Mouse (Mus musculus) heart, embryonic 15.5 days (tissue): ENCODE measurements around the gene Dpy19l2. TPM values are rescaled to one million over a fixed set of nuclear protein-coding genes. Genes with fewer than 3 reads are reported as not detected.

Experiments used
- ATAC-seq: fragments of 200-750 bp; cut with Nextera tagmentation; replicated peaks from 2 replicates; pipeline ENCODE4 v1.8.0; 2017; ENCODE audit warnings: low read depth, moderate TSS enrichment; ENCODE audit not compliant: insufficient number of reproducible peaks, insufficient read depth, low FRiP score
- H3K27ac ChIP-seq: fragments of 300-500 bp; sonication (generic); 2 replicates; pipeline ENCODE4 v1.5.1; 2015; ENCODE audit warnings: mild to moderate bottlenecking, inconsistent platforms
- H3K27me3 ChIP-seq: fragments of 300-500 bp; sonication (generic); 2 replicates; pipeline ENCODE4 v1.6.1; 2015; ENCODE audit warnings: inconsistent platforms
- H3K36me3 ChIP-seq: fragments of 300-500 bp; sonication (generic); 2 replicates; pipeline ENCODE4 v1.6.1; 2015; ENCODE audit warnings: mild to moderate bottlenecking, inconsistent platforms
- H3K4me1 ChIP-seq: fragments of 300-500 bp; sonication (generic); replicated peaks from 2 replicates; pipeline ENCODE4 v1.6.1; 2015; ENCODE audit warnings: inconsistent platforms
- H3K4me2 ChIP-seq: fragments of 300-500 bp; sonication (generic); 2 replicates; pipeline ENCODE4 v1.6.1; 2015; ENCODE audit warnings: inconsistent platforms, mild to moderate bottlenecking, moderate library complexity
- H3K4me3 ChIP-seq: fragments of 300-500 bp; sonication (generic); 2 replicates; pipeline ENCODE4 v1.5.1; 2015; ENCODE audit warnings: mild to moderate bottlenecking, inconsistent platforms
- H3K9ac ChIP-seq: fragments of 300-500 bp; sonication (generic); 2 replicates; pipeline ENCODE4 v1.6.1; 2015; ENCODE audit warnings: mild to moderate bottlenecking, inconsistent platforms
- H3K9me3 ChIP-seq: fragments of 300-500 bp; sonication (generic); replicated peaks from 2 replicates; pipeline ENCODE4 v1.6.1; 2016; ENCODE audit warnings: inconsistent platforms
- WGBS: fragments of 180-500 bp; shearing (Covaris S2); methylation state at CpG from one replicate; pipeline ENCODE4 v1.1.7; 2015; ENCODE audit warnings: mixed read lengths; 5-methylcytosine and 5-hydroxymethylcytosine counted together
- polyA plus RNA-seq: library from polyadenylated mRNA; unstranded; fragments of >200 nt; fragmentation: Nextera tagmentation; extraction: Ambion mirVana; gene quantifications from 2 replicates; pipeline ENCODE4 v1.2.1, GENCODE M21; 2015

Gene Dpy19l2
- polyA plus RNA-seq, 1 experiment from 2014 or later = 0.13 TPM

DNA sequence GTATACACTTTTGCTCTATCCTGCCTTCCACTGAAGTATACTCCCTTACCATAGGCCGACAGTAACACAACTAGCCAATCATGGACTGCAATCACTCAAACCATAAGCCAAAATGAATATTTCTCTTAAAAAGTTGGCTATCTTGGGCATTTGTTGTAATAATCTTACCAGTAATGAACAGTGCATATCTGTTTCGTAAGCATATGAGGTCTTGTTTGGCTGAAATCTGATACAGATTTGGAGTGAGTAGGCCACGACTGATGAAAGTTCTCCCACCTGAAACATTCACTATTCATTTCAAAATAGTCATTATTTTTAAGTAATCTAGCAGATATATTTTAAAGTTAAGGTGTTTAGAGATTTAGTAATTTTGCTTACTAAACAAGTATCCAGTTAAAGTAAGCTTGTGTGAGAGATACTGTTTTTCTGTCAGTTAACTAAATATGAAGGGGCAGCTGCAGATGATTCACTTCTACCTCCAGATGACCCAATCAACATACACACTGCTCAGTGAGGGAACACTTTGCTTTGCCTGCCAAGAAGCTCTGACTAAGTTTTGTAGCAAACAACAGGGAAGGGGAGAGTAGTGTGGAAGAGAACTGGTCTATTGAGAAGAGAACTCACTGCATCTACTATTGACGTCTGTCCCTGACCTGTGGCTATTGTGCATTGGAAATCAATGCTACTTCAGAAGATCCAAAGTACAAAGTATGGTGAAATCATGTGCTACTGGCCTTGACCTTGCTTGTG lies 184.5 kb downstream of the Dpy19l2 start:
- no peak overlapping the region for H3K4me3 ChIP-seq
- no peak for ATAC-seq
- no peak overlapping the region for H3K4me2 ChIP-seq
- no peak overlapping the region for H3K27ac ChIP-seq
- H3K4me1 ChIP-seq = no peaks in the 10 kb centered on the region; the same call in 1 of the 2 replicates
- H3K36me3 ChIP-seq = no peaks in the 10 kb centered on the region
- WGBS = 79% methylated on average over 4 of the region's 4 CpGs
- H3K9ac ChIP-seq = no peak overlapping the region
- H3K9me3 ChIP-seq = no peaks in the 10 kb centered on the region
- no peaks in the 10 kb centered on the region for H3K27me3 ChIP-seq

DNA sequence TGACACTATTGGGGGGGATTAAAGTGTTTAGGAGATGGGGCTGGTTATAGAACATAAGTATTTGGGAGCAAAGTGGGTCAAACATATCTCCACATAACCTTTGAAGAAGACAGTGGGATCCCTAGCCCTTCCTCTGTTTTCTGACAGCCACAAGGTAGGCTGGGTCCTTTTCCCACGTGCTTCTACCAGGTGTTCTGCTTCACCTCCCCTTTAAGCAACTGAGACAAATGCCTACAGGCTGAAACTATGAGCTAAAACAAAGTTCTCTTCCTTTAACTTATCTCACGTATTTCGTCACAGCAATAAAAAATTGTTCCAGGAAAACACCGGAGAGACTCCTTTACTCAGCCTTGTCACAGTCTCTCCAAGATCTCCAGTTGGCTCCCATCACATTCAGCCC lies 187.2 kb downstream of the Dpy19l2 start:
- WGBS = 81% methylated on average over 4 of the region's 4 CpGs
- H3K4me2 ChIP-seq = no peak overlapping the region

More for the DNA sequence above, 187.2 kb downstream of the Dpy19l2 start:
- H3K27me3 ChIP-seq = no peaks in the 10 kb centered on the region
- no peak overlapping the region for H3K9ac ChIP-seq
- H3K36me3 ChIP-seq = no peaks in the 10 kb centered on the region
- H3K9me3 ChIP-seq = no peaks in the 10 kb centered on the region
- ATAC-seq = no peak
- H3K27ac ChIP-seq = no peak overlapping the region
- H3K4me1 ChIP-seq = no peaks in the 10 kb centered on the region
- H3K4me3 ChIP-seq = no peak overlapping the region

Other genes starting within 250 kb of the Dpy19l2 start
- gene Dpy19l1, start 193.2 kb downstream of the Dpy19l2 start, polyA plus RNA-seq = 9.7 and 13.0 TPM in 2 replicates
- gene Cypt4, start 71.1 kb downstream of the Dpy19l2 start, polyA plus RNA-seq = not detected in 2 replicates
- 62.6 and 70.1 TPM in 2 replicates for gene Tbx20, start 78.0 kb upstream of the Dpy19l2 start, polyA plus RNA-seq